Mouse (Mus musculus): ENCODE data around the gene Bloc1s6.

The Bloc1s6 gene

DNA sequence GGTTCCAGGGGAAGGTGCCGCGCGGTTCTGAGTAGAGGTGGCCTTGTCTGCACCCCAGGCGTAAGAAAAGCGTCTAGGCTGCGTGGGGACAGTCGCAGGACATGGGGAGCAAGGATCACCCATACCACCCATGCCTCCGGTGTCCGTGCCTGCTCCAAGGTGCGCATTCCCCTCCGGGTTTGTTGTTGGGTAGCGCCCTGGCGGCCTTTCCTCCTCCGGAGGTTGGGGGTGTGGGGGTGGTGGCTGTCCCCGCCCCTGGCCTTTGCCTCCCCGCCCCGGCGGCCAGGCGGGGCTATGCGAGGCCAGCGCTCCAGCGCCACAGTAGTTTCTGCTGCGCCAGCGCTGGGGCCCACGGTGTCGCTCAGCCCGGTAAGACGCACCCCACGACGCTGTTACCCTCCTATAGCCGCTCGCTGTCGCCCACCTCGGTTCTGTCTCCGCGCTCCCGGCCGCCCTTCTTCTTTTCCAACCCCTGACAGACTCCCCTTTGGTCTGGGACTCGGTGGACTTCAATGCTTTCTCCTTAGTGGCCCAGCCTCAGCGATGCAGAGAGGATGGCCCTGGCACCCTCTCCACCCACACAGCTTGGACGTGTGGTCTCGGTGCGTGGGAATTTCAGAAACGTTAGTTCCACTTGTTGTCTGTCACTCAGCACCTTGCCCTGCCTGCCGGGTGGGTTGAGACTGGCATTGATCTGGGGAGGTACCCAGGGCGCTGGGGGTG lies 26.9 kb downstream of the Bloc1s6 start, which contains the start of gene Sqor:
Gene Sqor, plus strand, starts transcription at position 167 of the 723 bp plus-strand sequence.
- DNase-seq = peak; percentile 55

DNA sequence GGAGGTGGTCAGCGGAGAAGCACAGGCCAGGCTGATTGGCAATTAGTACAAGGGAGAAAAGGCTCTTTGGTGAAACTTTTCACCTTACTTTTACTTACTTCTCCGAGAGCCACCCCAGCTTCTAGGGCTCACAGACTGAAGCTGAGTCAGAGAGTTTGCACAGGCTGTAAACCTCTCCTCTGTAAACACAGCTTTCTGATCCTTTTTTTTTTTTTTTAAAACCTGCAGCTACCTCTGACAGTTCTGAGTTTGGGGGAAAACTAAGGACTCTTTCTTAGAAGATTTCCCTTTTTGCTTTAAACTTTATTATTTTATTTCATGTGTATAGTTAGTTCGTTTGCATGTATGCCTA lies 27.5 kb downstream of the Bloc1s6 start:
- DNase-seq = no peak

DNA sequence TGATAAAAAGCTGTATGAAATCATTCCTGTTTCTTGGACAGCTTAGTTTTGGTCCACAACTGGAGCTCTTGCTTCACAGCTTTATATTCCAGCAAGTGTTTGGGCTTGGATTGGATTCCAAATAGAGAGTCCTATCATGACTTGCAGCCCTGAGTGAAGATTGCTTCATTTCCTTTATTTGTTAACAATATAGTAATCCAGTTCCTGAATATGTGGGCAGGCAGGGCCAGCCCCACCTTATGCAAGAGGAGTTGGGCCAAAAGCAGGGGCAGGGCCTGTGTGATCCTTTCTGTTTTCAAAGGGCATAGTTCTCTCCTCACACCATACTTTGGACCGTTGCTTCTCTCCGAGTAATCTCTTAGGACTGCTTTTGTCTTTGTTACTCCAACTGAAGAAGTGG lies 32.7 kb downstream of the Bloc1s6 start:
- DNase-seq = no peak

DNA sequence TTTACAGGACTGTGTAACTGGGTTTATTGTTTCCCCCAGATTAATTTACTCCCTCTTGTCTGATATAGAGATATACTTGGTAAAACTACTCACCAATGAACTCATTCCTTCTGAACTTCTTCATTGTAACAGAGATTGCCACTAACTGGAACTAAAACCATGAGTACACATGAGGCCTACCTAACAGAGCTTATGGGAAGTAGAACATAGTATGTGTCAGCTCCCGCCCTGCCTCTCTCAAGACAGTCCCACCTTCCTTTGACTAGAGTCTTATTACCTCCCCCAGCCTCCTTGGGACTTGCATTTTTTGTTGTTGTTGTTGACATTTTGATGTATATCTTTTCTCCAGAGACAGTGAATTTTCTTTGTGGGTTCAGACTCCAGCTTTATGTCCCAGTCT lies 34.6 kb downstream of the Bloc1s6 start:
- DNase-seq = no peak

DNA sequence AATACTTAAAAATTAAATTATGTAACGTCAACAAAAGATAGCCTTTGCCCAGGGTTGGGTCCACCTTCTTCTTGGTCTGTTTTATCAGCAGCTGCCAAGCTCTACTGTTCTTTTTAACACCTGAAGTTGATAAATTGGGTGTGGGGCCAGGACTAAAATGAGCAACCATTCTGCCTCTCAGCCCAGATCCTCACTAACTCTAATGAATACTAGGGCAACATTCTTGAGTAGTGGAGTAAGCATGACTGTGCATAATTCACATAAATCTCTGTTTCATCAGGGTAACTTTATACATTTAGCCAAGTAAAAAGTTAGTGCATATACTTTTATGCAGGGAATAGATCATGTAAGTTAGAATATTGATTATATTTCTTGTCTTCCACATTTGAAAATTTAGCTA lies 37.2 kb downstream of the Bloc1s6 start:
- DNase-seq = no peak

DNA sequence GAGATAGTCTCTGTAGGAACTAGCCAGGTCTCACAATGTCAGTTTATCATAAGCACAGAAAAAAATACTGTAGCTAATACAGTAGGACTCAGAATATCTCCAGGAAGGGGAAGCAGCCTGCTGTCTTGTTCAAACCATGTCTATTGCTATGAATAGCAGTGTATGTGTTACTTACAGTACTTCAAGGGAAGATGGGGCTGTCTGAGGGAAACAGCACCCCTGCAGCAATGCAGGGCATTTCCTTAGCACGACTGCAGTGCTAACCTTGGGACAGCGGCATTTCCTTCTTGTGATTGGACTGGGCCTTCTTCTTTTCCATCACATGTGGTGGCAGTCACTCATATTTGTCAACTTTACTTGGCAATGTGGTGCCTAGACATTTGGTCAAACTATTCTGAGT lies 38.5 kb downstream of the Bloc1s6 start:
- no peak for DNase-seq

DNA sequence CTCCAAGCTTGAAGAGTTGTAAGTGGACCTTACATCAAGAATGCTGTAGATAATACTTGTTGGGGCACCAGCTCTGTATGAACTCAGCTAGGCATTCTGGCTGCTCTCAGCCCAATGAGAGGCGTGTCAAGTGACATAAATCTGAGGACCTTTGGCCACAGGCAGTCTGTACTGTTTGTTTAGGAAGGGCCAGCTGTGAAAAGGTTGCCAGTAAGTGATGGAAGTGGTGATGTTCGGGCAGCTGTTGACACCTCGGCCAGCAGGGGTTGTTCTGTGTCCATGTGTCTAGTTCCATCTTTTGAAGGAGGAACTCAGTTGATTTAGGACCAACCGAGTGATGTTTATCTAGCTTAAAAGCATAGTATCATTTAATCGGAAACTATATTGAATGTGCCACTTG lies 41.7 kb downstream of the Bloc1s6 start:
- no peak for DNase-seq

DNA sequence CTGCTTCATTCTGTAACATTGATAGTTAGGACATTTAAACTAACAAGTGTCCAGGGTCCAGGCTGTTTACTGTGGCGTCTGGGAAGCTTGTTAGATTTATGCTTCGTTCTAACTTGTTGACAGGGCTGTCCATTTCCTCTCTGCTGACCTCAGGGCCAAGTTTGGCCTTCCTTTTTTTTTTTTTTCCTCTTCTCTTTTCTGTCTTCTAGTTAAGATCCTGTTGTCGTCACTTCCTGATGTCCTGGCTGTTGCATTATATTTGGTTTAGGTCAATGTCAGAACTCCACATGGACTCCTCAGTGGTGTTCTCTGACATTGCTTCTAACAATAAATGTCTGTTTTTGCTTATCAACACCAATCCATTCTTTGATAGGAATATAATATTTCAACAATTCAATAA lies 42.1 kb downstream of the Bloc1s6 start:
- DNase-seq = no peak

DNA sequence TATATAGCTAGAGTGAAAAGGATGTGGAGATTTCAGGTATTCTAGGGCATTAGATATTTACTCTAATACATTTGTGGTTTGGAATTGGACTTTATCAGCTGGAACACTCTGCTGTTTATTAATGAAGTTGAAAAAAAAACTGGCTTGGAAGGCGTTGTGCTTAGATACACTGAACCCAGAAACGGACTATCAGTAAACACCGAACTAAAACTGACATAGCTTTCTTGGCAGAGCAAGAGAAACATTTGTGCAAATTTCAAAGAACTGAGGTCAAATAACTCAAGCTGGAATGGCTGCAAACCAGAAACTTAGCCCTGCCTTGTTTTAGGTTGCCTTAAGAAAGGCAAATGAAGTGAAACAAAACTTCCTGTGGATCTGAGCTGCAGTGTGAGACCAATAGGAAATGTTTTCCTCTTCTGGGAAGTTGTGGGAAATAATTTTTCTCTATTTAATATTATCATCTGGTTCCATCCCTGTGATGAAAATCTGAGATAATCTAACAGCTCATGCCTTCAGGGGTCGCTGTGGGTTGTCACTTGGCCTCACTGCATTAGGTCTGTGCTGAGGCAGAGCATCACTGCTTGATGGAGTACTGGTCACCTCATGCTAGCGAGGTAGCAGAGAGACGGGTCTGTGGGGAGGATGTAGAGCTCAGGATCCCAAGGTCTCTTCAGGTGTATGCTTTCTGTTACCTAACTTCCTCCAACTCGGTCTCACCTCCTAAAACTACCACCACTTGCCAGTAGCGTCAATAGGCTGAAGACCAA lies 43.5 kb downstream of the Bloc1s6 start:
- no peak for DNase-seq

DNA sequence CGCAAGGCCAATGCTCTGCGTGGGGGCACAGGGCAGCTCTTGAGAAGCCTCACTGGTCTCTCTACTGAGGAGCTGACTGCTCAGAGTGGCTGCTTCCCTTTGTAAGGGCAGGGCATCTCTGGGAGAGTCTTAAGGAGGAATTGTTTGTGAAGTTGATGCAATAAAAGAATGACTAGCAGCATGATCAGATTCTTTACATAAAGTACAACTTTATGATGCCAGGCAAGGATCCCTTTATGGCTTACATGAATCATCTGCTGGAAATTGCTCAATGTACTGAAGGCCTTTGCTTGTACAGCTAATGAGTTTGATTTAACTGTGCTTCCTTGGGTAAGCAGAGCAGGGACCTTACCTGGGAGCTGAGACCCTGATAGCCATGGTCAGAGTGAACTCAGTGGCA lies 45.4 kb downstream of the Bloc1s6 start:
- DNase-seq = no peak

DNA sequence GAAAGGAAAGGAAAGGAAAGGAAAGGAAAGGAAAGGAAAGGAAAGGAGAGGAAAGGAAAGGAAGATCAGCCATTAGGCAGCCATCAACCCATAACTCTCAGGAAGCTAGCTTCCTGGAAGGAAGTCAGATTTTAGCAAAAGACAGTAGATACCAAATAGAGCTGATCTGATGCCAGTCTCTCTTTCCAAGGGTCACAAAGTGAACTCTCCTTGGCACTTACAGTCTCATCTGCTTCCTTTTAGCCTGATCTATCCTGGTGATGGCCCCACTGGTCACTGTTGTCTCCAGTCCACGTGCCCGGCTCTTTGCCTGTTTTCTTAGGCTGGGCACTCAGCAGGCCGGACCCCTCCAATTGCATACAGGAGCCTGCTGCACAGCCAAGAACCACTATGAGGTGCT lies 46.4 kb downstream of the Bloc1s6 start:
- DNase-seq = no peak

DNA sequence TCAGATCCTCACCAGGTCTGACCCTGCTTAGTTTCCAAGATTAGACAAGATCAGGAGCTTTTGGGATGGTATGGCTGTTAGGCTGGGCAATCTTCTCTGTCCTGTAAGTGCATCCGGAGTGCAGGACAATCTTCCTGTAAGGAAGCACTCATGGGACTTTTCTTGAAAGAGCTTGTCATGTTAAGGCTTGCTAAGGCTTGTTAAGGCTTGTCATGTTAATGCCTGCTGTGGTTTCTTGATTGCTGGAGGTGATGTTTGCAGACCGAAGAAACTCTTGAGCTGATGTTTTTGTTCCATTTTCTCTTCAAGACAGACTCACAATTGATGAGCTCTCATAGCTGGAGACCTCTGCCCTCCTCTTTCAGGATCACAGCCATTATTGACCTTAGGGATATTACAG lies 47.9 kb downstream of the Bloc1s6 start:
- no peak for DNase-seq

DNA sequence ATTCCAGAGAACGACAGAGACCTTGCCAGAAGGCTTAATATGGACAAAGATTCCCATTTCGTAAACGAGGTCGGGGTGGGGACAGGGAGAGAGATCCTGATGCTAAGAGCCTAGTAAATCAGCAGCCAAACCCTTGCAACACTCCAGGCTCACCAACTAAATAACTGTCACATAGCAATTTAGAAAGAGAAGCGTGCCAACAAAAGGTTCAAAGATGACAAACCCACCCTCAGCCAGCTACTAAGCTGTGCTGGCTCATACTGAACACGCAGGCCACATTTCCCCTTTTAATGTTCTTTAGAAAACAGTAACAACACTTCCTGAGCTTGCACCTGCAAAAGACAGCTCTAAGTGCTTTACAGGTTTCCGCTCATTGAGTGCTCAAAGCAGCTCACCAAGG lies 51.0 kb downstream of the Bloc1s6 start:
- no peak for DNase-seq

DNA sequence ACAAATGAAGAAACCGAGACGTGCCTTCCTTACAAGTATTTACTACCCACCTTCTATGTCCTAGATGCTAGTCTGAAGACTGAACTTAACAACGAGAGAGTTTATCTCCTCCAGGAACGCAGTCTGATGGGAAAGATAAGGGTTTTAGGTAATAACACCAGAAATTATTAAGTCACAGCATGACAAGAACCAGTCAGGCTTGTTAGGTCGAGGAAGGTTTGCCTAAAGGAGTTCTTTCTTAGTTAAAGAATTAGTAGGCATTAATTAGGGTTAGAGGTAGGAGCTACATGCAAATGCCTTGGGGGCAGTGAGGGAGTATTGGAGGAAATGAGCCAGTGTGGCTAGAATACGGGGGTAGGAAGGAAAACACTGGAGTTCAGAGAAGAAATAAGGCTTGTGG lies 51.4 kb downstream of the Bloc1s6 start:
- DNase-seq = no peak

Measured in liver (tissue).